Mouse (Mus musculus): ENCODE results near the gene Bcor. TPM values are rescaled to one million over a fixed set of nuclear protein-coding genes. Genes with fewer than 3 reads are reported as not detected.

Gene Bcor
- polyA plus RNA-seq, 1 experiment = 6.7 TPM

GRCm38 (mm10) chrX:12155842-12156291 lies 4.3 kb downstream of the Bcor start:
- Histone ChIP-seq H3K4me3 (ENCODE audit: insufficient read depth, low read depth, low read length) (peak overlapping the region; percentile 51), H3K4me1 (ENCODE audit: control insufficient read depth, insufficient read depth, insufficient read length, low read length) (peaks cover 2% of the 10 kb centered on the region; the same call in 1 of the 2 replicates), H3K27ac (replicated peaks; ENCODE audit: low read depth, low read length) (no peak overlapping the region)

- Histone ChIP-seq H3K4me1 (ENCODE audit: control insufficient read depth, insufficient read depth, insufficient read length, low read length) (peaks cover 2% of the 10 kb centered on the region; the same call in 1 of the 2 replicates), H3K27ac (replicated peaks; ENCODE audit: low read depth, low read length) (no peak overlapping the region), H3K4me3 (ENCODE audit: insufficient read depth, low read depth, low read length) (peak overlapping the region; percentile 51)
These were observed 4.9 kb downstream of the Bcor start for GRCm38 (mm10) chrX:12155068-12155840.

GRCm38 (mm10) chrX:12153141-12154095 lies 6.7 kb downstream of the Bcor start:
- Histone ChIP-seq H3K27ac (replicated peaks; ENCODE audit: low read depth, low read length) (peak overlapping the region; percentile 54), H3K4me3 (ENCODE audit: insufficient read depth, low read depth, low read length) (peak overlapping the region; percentile 42), H3K4me1 (ENCODE audit: control insufficient read depth, insufficient read depth, insufficient read length, low read length) (peaks cover 2% of the 10 kb centered on the region; the same call in 1 of the 2 replicates)

- Histone ChIP-seq H3K27ac (replicated peaks; ENCODE audit: low read depth, low read length) (no peak overlapping the region), H3K4me3 (ENCODE audit: insufficient read depth, low read depth, low read length) (peak overlapping the region; percentile 9; the same call in 1 of the 2 replicates), H3K4me1 (ENCODE audit: control insufficient read depth, insufficient read depth, insufficient read length, low read length) (peaks cover 2% of the 10 kb centered on the region; the same call in 1 of the 2 replicates)
These were observed 7.9 kb downstream of the Bcor start for GRCm38 (mm10) chrX:12151996-12152904.

- peak overlapping the region; percentile 27 for H3K4me3 ChIP-seq (ENCODE audit: insufficient read depth, low read depth, low read length)
- H3K4me1 ChIP-seq (ENCODE audit: control insufficient read depth, insufficient read depth, insufficient read length, low read length) = peaks cover 2% of the 10 kb centered on the region; the same call in 1 of the 2 replicates
These were observed 8.7 kb downstream of the Bcor start for GRCm38 (mm10) chrX:12151269-12151995.

GRCm38 (mm10) chrX:12150425-12150824 lies 9.7 kb downstream of the Bcor start:
- Histone ChIP-seq H3K4me1 (ENCODE audit: control insufficient read depth, insufficient read depth, insufficient read length, low read length) (0 out of 2 replicates have a peak, but pooled peaks cover 1% of the 10 kb centered on the region), H3K27ac (replicated peaks; ENCODE audit: low read depth, low read length) (no peak overlapping the region), H3K4me3 (ENCODE audit: insufficient read depth, low read depth, low read length) (no peak overlapping the region)

More at GRCm38 (mm10) chrX:12151269-12151995, 8.7 kb downstream of the Bcor start:
- no peak overlapping the region for H3K27ac ChIP-seq (replicated peaks; ENCODE audit: low read depth, low read length)

GRCm38 (mm10) chrX:12146263-12146662 lies 13.9 kb downstream of the Bcor start:
- Histone ChIP-seq H3K4me1 (ENCODE audit: control insufficient read depth, insufficient read depth, insufficient read length, low read length) (no peaks in the 10 kb centered on the region), H3K4me3 (ENCODE audit: insufficient read depth, low read depth, low read length) (no peak overlapping the region), H3K27ac (replicated peaks; ENCODE audit: low read depth, low read length) (no peak overlapping the region)

GRCm38 (mm10) chrX:12142832-12143231 lies 17.3 kb downstream of the Bcor start:
- H3K4me3 ChIP-seq (ENCODE audit: insufficient read depth, low read depth, low read length) = no peak overlapping the region
- H3K4me1 ChIP-seq (ENCODE audit: control insufficient read depth, insufficient read depth, insufficient read length, low read length) = no peaks in the 10 kb centered on the region
- no peak overlapping the region for H3K27ac ChIP-seq (replicated peaks; ENCODE audit: low read depth, low read length)

GRCm38 (mm10) chrX:12140086-12140740 lies 19.9 kb downstream of the Bcor start:
- Histone ChIP-seq H3K4me3 (ENCODE audit: insufficient read depth, low read depth, low read length) (peak overlapping the region; percentile 66), H3K4me1 (ENCODE audit: control insufficient read depth, insufficient read depth, insufficient read length, low read length) (no peaks in the 10 kb centered on the region), H3K27ac (replicated peaks; ENCODE audit: low read depth, low read length) (peak overlapping the region; percentile 58)

GRCm38 (mm10) chrX:12138266-12138665 lies 21.9 kb downstream of the Bcor start:
- H3K27ac ChIP-seq (replicated peaks; ENCODE audit: low read depth, low read length) = no peak overlapping the region
- H3K4me1 ChIP-seq (ENCODE audit: control insufficient read depth, insufficient read depth, insufficient read length, low read length) = peaks cover 2% of the 10 kb centered on the region; the same call in 1 of the 2 replicates
- H3K4me3 ChIP-seq (ENCODE audit: insufficient read depth, low read depth, low read length) = no peak overlapping the region

GRCm38 (mm10) chrX:12137121-12137521 lies 23.0 kb downstream of the Bcor start:
- Histone ChIP-seq H3K27ac (replicated peaks; ENCODE audit: low read depth, low read length) (0 out of 2 replicates have a peak overlapping the region, but pooled peaks have one; percentile 34), H3K4me1 (ENCODE audit: control insufficient read depth, insufficient read depth, insufficient read length, low read length) (peaks cover 5% of the 10 kb centered on the region; the same call in 1 of the 2 replicates), H3K4me3 (ENCODE audit: insufficient read depth, low read depth, low read length) (peak overlapping the region; percentile 55)

- Histone ChIP-seq H3K4me3 (ENCODE audit: insufficient read depth, low read depth, low read length) (peak overlapping the region; percentile 55), H3K4me1 (ENCODE audit: control insufficient read depth, insufficient read depth, insufficient read length, low read length) (peaks cover 5% of the 10 kb centered on the region; the same call in 1 of the 2 replicates), H3K27ac (replicated peaks; ENCODE audit: low read depth, low read length) (peak overlapping the region; percentile 56; the same call in 1 of the 2 replicates)
These were observed 23.7 kb downstream of the Bcor start for GRCm38 (mm10) chrX:12136261-12137101.

All from brown adipose tissue, adult 24 weeks (tissue).